Mouse (Mus musculus) thymus, adult 18-20 months (tissue): ENCODE data around the gene Arnt.

Experiments
- DNase-seq, 2 experiments: peaks; one replicate each; pipeline ENCODE4 v3.0.0; 2022; ENCODE audit warnings: mixed read lengths in 2 of 2

Gene Arnt

GRCm38 (mm10) chr3:95457758-95458157 is 23.6 kb downstream of the Arnt start:
- DNase-seq, result no peak

- DNase-seq, result no peak
Observed at GRCm38 (mm10) chr3:95459381-95459780, 25.2 kb downstream of the Arnt start.

DNA sequence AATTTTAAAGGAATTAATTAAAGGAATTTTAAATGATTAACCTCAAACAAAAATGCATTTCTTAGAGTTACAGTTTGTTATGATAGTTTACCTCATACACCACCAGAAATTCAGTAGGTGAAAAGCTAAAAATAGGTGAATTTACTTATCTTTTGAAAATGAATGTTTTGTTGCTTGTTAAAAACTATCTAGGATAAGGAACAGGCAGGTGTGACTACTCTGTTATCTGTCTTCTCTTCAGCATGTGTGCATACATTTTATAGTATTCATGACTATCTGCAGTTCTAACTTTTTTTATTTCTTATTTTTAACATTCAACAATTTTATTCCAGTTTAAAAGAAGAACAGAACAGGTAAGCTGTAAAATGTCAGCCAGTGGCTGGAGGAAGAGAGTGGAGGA is 29.7 kb downstream of the Arnt start:
- no peak for DNase-seq

GRCm38 (mm10) chr3:95478966-95479365 is 44.8 kb downstream of the Arnt start:
- DNase-seq, result no peak

GRCm38 (mm10) chr3:95486421-95486820 is 52.2 kb downstream of the Arnt start:
- DNase-seq, result no peak

GRCm38 (mm10) chr3:95488679-95489078 is 54.5 kb downstream of the Arnt start:
- no peak for DNase-seq

DNA sequence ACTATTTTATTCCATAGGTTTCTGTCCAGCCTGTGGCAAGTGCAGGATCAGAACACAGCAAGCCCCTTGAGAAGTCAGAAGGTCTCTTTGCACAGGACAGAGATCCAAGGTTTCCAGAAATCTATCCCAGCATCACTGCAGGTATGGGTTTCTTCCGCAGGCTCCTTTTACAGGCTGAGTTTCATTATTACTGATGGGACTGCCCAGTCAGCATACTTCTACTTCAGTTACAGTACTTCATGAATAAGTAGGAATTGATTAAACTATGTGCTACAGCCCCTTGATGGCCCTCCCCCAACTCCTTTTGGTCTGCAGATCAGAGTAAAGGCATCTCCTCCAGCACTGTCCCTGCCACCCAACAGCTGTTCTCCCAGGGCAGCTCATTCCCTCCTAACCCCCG is 56.0 kb downstream of the Arnt start:
- DNase-seq, result no peak

- DNase-seq, result peak in 1 of 2 experiments; percentile 14
Observed at GRCm38 (mm10) chr3:95494342-95494741, 60.2 kb downstream of the Arnt start.

DNA sequence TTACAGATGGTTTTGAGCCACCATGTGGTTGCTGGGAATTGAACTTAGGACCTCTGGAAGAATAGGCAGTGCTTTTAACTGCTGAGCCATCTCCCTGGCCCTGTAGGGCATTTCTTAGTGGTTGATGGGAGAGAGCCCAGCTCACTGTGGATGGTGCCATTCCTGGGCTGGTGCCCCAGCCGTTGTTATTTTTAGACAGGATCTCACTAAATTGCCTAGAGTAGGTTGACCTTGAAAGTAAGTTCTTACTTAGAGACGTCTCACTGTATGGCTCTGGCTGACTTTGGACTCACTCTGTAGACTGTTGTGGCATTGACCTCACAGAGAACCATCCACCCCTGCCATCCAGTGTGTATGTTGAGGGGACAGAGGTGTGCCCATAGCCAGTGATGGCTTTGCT is 64.0 kb downstream of the Arnt start:
- no peak for DNase-seq

- no peak for DNase-seq
Observed at GRCm38 (mm10) chr3:95499024-95499423, 64.8 kb downstream of the Arnt start, which contains the start of gene Ctsk. Gene Ctsk, plus strand, starts transcription at chr3:95499256.

GRCm38 (mm10) chr3:95499496-95500140 is 65.4 kb downstream of the Arnt start:
- DNase-seq, result no peak

GRCm38 (mm10) chr3:95502312-95502711 is 68.1 kb downstream of the Arnt start:
- DNase-seq, result no peak

DNA sequence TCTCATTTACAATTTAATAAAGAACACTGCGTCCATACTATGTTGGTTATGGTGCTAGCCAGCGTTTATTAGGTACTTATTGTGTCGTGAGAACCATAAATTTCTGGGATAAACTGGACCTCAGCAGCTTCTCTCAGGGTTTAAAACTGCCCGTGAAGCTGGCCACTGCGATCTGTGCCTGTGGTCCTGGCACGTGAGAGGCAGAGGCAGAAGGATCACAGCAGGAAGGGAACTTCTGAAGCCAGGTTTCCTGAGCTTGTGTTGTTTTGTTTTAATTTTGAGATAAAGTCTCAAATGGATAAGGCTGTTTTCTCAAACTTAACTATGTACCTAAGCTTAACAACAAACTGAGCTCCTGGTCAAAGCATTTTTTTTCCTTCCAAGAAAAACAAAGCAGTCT is 75.2 kb downstream of the Arnt start:
- no peak for DNase-seq

GRCm38 (mm10) chr3:95511611-95512180 is 77.5 kb downstream of the Arnt start:
- peak; percentile 39 to 62 for DNase-seq

GRCm38 (mm10) chr3:95516614-95517041 is 82.4 kb downstream of the Arnt start:
- DNase-seq, result no peak

DNA sequence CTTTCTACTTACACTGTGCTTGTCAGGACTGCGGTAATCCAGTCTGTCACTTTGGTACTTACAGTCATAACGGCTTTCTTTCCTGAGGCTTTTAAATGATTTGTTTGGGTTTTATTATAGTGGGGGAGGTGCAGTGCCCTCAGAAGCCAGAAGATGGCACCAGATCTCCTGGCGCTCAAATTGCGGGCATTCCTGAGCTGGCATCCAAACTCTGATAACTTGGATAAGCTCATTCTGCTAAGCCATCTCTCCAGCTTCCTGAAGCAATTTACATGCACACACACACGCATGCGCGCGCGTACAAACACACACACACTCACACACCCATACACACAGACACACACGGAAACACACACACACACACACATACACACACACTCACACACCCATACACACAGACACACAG is 83.3 kb downstream of the Arnt start:
- no peak for DNase-seq

- DNase-seq, result no peak
Observed at GRCm38 (mm10) chr3:95518891-95519290, 84.7 kb downstream of the Arnt start.

DNA sequence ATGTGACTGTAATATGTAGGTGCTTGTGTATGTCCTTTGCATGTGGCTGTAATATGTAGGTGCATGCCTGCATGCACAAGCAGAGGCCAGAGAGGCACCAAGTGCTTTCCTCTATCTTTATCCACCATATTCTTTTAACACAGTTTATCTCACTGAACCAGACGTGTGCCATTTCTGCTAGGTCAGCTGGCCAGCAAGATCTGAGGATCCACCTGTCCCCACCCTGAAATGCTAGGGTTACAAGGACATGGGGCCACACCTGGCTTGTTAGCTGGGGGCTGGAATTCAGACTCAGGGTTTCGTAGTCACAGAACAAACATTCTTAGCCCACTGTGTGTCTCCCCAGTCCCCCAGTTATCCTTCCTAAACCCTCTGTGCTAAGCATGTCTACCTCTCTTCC is 85.1 kb downstream of the Arnt start:
- DNase-seq, result no peak

DNA sequence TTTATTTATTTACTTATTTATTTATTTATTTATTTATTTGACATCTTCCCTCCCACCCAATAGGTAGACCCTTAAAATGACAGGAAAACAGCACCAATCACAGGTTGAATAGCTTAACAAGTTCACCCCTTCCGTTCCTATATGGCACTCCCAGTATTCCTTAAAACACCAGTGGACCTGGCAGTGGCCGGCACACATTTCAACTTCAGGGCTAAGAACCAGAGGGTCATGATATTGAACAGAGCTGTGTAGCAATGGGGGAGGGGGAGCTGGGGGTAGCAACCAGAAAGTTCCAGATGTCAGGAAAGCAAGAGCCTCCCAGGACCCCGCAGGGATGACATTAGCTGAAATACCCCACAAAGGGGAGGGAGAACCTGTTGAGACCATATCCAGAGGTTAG is 85.9 kb downstream of the Arnt start:
- no peak for DNase-seq

GRCm38 (mm10) chr3:95521168-95521567 is 87.0 kb downstream of the Arnt start:
- DNase-seq, result no peak

GRCm38 (mm10) chr3:95523662-95524061 is 89.5 kb downstream of the Arnt start:
- DNase-seq, result peak in 1 of 2 experiments; percentile 15

- no peak for DNase-seq
Observed at GRCm38 (mm10) chr3:95524673-95525072, 90.5 kb downstream of the Arnt start.

- no peak for DNase-seq
Observed at GRCm38 (mm10) chr3:95526111-95526510, 91.9 kb downstream of the Arnt start.

- no peak for DNase-seq
Observed at GRCm38 (mm10) chr3:95526622-95527211, 92.5 kb downstream of the Arnt start, which contains the start of gene Ctss. Gene Ctss, plus strand, starts transcription at chr3:95526786.
